Mouse (Mus musculus) bone marrow macrophage, adult 2 months (primary cell): Measurements from ENCODE around the gene Etnppl.

ENCODE experiments used
- CTCF ChIP-seq: IDR thresholded peaks from 2 replicates; pipeline ENCODE4 v1.5.1; 2012; ENCODE audit warnings: low read depth, mild to moderate bottlenecking, low read length, moderate library complexity
- POLR2A ChIP-seq: IDR thresholded peaks from 2 replicates; pipeline ENCODE4 v1.6.1; 2012; ENCODE audit warnings: mild to moderate bottlenecking, low read depth, low read length, borderline replicate concordance

GRCm38 (mm10) chr3:130601491-130601890 is 15.8 kb upstream of the Etnppl start:
- TF ChIP-seq POLR2A (no peak), CTCF (no peak)
